Mouse (Mus musculus): ENCODE results near the gene Capn9.

The Capn9 gene

GRCm38 (mm10) chr8:124641599-124641998 lies 65.7 kb downstream of the Capn9 start:
- DNase-seq (ENCODE audit: low spot score), result no peak

- DNase-seq (ENCODE audit: low spot score), result peak; percentile 67
Observed at GRCm38 (mm10) chr8:124643540-124644339, 67.8 kb downstream of the Capn9 start.

GRCm38 (mm10) chr8:124648311-124648710 lies 72.4 kb downstream of the Capn9 start:
- DNase-seq (ENCODE audit: low spot score), result no peak

- DNase-seq (ENCODE audit: low spot score), result no peak
Observed at GRCm38 (mm10) chr8:124651776-124652175, 75.9 kb downstream of the Capn9 start.

- peak; percentile 54 for DNase-seq (ENCODE audit: low spot score)
Observed at GRCm38 (mm10) chr8:124652546-124652945, 76.6 kb downstream of the Capn9 start.

GRCm38 (mm10) chr8:124653568-124654475 lies 77.9 kb downstream of the Capn9 start:
- no peak for DNase-seq (ENCODE audit: low spot score)

- DNase-seq (ENCODE audit: low spot score), result no peak
Observed at GRCm38 (mm10) chr8:124657961-124658360, 82.0 kb downstream of the Capn9 start.

- peak; percentile 29 for DNase-seq (ENCODE audit: low spot score)
Observed at GRCm38 (mm10) chr8:124658415-124658814, 82.5 kb downstream of the Capn9 start.

- no peak for DNase-seq (ENCODE audit: low spot score)
Observed at GRCm38 (mm10) chr8:124661781-124662180, 85.9 kb downstream of the Capn9 start.

- DNase-seq (ENCODE audit: low spot score), result peak; percentile 37
Observed at GRCm38 (mm10) chr8:124662446-124663111, 86.7 kb downstream of the Capn9 start.

- DNase-seq (ENCODE audit: low spot score), result peak; percentile 82
Observed at GRCm38 (mm10) chr8:124663112-124663873, 87.4 kb downstream of the Capn9 start, which contains the start of gene 2310022B05Rik. Gene 2310022B05Rik, minus strand, starts transcription at chr8:124663369.

GRCm38 (mm10) chr8:124663874-124664230 lies 87.9 kb downstream of the Capn9 start:
- no peak for DNase-seq (ENCODE audit: low spot score)

GRCm38 (mm10) chr8:124664414-124664813 lies 88.5 kb downstream of the Capn9 start:
- DNase-seq (ENCODE audit: low spot score), result no peak
